Comparison of ENCODE assay signal across 1 mouse cellular context in the genomic region with DNA sequence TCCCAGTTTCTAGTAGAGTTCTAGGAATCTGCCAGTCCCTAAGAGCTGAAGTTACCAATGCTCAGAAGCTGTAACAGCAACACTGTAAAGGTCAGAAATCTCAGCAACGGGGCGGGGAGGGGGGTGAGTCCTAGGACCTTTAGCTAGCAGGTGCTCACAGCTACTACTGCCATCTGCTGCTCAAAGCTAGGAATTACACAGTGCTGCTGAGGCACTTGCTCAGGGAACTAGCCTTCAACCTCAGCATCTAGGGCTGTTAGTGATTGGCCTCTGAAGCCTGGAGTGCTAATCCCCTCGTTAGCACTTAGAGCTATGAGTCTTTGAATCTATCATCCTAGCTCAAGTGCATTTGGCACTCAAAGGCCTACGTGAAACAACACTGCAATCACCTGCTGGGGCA.
TF ChIP-seq lines count a peak whose summit lies in the region.

No protein-coding gene starts in this region.

TF ChIP-seq in CH12.LX, 34 proteins besides CTCF, POLR2A, EP300 and RAD21 (continued from another document):
- TF ChIP-seq GABPA (IDR thresholded peaks at IDR 0.05; ENCODE audit: insufficient replicate concordance, low read depth, low read length), result no peak
